Comparison of ENCODE assay signal across 21 mouse cellular contexts in genomic region chr11:105485412-105485811, GRCm38 (mm10). TPM values are rescaled to one million over a fixed set of nuclear protein-coding genes. Genes with fewer than 3 reads are reported as not detected.
"Had no signal": no experiment of that assay in that cellular context is flagged by ENCODE, and none has a peak within 500 bp of the region (broad histone marks: within the 10 kb centered on the region; RNA-seq: fewer than 3 reads in every experiment).

No protein-coding gene starts in this region.

- H3K36me3 ChIP-seq: limb, embryonic 12.5 days; limb, embryonic 15.5 days; midbrain, embryonic 13.5 days had no signal

- H3K27me3 ChIP-seq: limb, embryonic 12.5 days; limb, embryonic 15.5 days had no signal

- H3K4me2 ChIP-seq: limb, embryonic 12.5 days; limb, embryonic 15.5 days; liver, embryonic 11.5 days; lung, embryonic 14.5 days; midbrain, embryonic 13.5 days had no signal

- ATAC-seq: liver, postnatal 0 days; lung, postnatal 0 days; midbrain, embryonic 13.5 days had no signal

- H3K9ac ChIP-seq: limb, embryonic 12.5 days; limb, embryonic 15.5 days; liver, embryonic 14.5 days; liver, postnatal 0 days; lung, embryonic 14.5 days; midbrain, embryonic 13.5 days had no signal

- H3K4me3 ChIP-seq: limb, embryonic 12.5 days; limb, embryonic 15.5 days; midbrain, embryonic 13.5 days had no signal

- H3K9me3 ChIP-seq: limb, embryonic 12.5 days; limb, embryonic 15.5 days; midbrain, embryonic 13.5 days had no signal

- DNase-seq: kidney, postnatal 14 days; kidney, postnatal 4 days; liver, postnatal 0 days; lung, embryonic 14.5 days; right cerebral cortex, adult 18-20 months; right cerebral cortex, postnatal 14 days; right cerebral cortex, postnatal 4 days; thymus, adult 2 months; thymus, postnatal 14 days; thymus, postnatal 4 days had no signal

- H3K27ac ChIP-seq: limb, embryonic 12.5 days; limb, embryonic 15.5 days; liver, embryonic 14.5 days; macrophage; midbrain, embryonic 13.5 days; stomach, postnatal 0 days had no signal

- H3K4me1 ChIP-seq: limb, embryonic 12.5 days; limb, embryonic 15.5 days had no signal

RNA-seq across cellular contexts. Expression of gene March10, which starts 28.9 kb away (rescaled TPM):
- total RNA-seq: megakaryocyte, adult 5-6 weeks had no signal
- polyA plus RNA-seq: limb, embryonic 12.5 days; limb, embryonic 15.5 days; liver, embryonic 11.5 days; liver, embryonic 14.5 days; liver, postnatal 0 days; lung, embryonic 14.5 days; macrophage; neural tube, embryonic 11.5 days; stomach, embryonic 14.5 days; stomach, postnatal 0 days had no signal
